Mouse (Mus musculus) liver, adult 2 months (tissue): ENCODE measurements at regions not wholly inside any gene's neighbourhood (a gene's known extent, or its start where the extent isn't known, plus 50 kb on each side); places are given as distances from the start of the nearest gene placed in this dataset.

Experiments
- DNase-seq: peaks from one replicate; pipeline ENCODE4 v3.0.0-alpha.2; 2011; ENCODE audit warnings: low read depth, low spot score; ENCODE audit errors: extremely low read depth
- H3K27ac ChIP-seq: fragments of 200-500 bp; replicated peaks from 2 replicates; pipeline ENCODE4 v1.5.1; 2012; ENCODE audit warnings: low read depth, mild to moderate bottlenecking, control low read depth, inconsistent platforms, low read length; ENCODE audit not compliant: insufficient read depth
- H3K27me3 ChIP-seq: fragments of 200-500 bp; 2 replicates; pipeline ENCODE4 v1.6.1; 2012; ENCODE audit warnings: mild to moderate bottlenecking, moderate library complexity, low read length, inconsistent platforms; ENCODE audit not compliant: control insufficient read depth, insufficient read depth
- H3K36me3 ChIP-seq: fragments of 200-500 bp; 2 replicates; pipeline ENCODE4 v1.6.1; 2012; ENCODE audit warnings: low read length, inconsistent platforms; ENCODE audit not compliant: control insufficient read depth, insufficient read depth
- H3K4me1 ChIP-seq: fragments of 200-500 bp; 2 replicates; pipeline ENCODE4 v1.6.1; 2011; ENCODE audit warnings: low read length; ENCODE audit not compliant: control insufficient read depth, insufficient read depth
- H3K4me3 ChIP-seq: fragments of 200-500 bp; 2 replicates; pipeline ENCODE4 v1.5.1; 2011; ENCODE audit warnings: low read depth, mild to moderate bottlenecking, control low read depth, low read length, moderate library complexity; ENCODE audit not compliant: insufficient read depth
- H3K79me2 ChIP-seq: fragments of 200-500 bp; 2 replicates; pipeline ENCODE4 v1.6.1; 2012; ENCODE audit warnings: inconsistent platforms, mild to moderate bottlenecking, low read length, moderate library complexity; ENCODE audit not compliant: control insufficient read depth, insufficient read depth
- H3K9ac ChIP-seq: fragments of 200-500 bp; 2 replicates; pipeline ENCODE4 v1.6.1; 2012; ENCODE audit warnings: low read depth, mild to moderate bottlenecking, control low read depth, inconsistent platforms, low read length
- CTCF ChIP-seq: fragments of 200-500 bp; IDR thresholded peaks from 2 replicates; pipeline ENCODE4 v1.5.1; 2011; ENCODE audit warnings: low read depth, low read length, control low read depth
- POLR2A ChIP-seq: fragments of 200-500 bp; IDR thresholded peaks from 2 replicates; pipeline ENCODE4 v1.6.1; 2011; ENCODE audit warnings: low read length, control low read depth; ENCODE audit not compliant: insufficient read depth; ENCODE audit errors: extremely low read depth
- WGBS: fragments of 180-500 bp; shearing (Covaris S2); methylation state at CpG from one replicate; pipeline ENCODE4 v1.1.7; 2018; 5-methylcytosine and 5-hydroxymethylcytosine counted together

DNA sequence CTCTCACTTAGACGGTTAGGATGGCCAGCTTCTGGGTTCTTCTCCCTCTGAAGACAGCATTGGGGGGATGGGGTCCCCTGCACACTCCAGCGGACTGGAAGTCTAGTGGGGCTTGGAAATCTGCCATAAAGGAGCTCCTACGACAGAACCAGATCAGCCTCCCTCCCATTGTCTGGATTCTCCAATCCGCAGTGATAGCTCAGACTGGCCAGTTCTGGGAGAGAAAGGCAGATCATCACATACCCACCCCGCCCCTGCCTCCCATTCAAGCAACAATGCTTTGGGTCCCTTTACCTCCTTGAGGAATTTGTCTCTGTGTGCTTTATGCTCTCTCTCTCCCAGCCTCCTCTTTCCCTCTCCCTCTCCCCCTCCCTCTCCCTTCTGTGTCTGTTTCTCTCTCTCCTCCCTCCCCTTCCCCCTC lies 292.5 kb downstream of the Pdcd6ip start:
- no peaks in the 10 kb centered on the region for H3K36me3 ChIP-seq
- WGBS: 40% methylated on average over 5 of the region's 5 CpGs

DNA sequence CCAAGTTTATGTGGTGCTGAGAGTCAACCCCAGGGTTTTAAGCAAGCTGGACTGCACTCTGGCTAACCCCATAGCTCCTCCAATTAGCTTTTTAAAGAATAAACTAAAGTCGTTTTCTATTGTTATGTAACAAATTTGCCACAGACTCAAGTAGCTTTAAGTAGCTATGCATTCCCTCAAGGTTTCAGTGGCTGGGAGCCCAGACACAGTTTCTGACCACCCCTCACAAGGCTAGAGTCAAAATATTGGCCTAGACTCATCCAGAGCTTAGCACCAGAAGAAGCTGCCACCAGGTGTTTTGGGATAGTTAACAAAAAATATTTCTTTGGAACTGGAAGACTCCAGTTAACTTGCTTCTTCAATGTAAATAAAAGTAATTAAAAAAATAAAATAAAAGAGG lies 293.4 kb downstream of the Pdcd6ip start:
- Histone ChIP-seq H3K9ac (no peak overlapping the region), H3K36me3 (no peaks in the 10 kb centered on the region), H3K27ac (no peak overlapping the region), H3K4me1 (no peaks in the 10 kb centered on the region), H3K79me2 (no peaks in the 10 kb centered on the region), H3K27me3 (no peaks in the 10 kb centered on the region; the same call in 1 of the 2 replicates), H3K4me3 (no peak overlapping the region)
- 54% methylated on average over 1 of the region's 1 CpGs for WGBS
- no peak for DNase-seq
- TF ChIP-seq CTCF (no peak), POLR2A (no peak)

More for the DNA sequence above, 292.5 kb downstream of the Pdcd6ip start:
- Histone ChIP-seq H3K27ac (no peak overlapping the region), H3K27me3 (no peaks in the 10 kb centered on the region), H3K4me3 (no peak overlapping the region), H3K9ac (no peak overlapping the region), H3K79me2 (no peaks in the 10 kb centered on the region), H3K4me1 (no peaks in the 10 kb centered on the region)
- no peak for DNase-seq
- TF ChIP-seq POLR2A (no peak), CTCF (no peak)

DNA sequence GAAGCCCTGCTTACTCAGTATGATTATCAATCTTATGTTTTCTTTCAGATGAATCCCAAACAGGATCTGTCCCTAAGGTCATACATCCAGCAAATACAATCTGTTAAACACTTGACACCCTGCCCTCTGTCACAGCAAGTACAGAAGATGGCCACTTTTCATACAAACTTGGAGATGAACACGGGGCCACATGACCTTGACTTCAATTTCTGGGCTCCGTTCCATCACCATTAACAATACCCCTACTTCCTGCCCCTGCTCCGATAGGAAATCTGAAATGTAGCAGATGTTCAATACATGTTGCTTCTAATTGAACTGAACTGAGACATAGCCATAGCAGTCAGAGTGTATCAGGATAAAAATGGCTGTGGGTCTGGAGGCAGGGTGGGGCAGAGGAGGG lies 294.2 kb downstream of the Pdcd6ip start:
- Histone ChIP-seq H3K9ac (no peak overlapping the region), H3K27me3 (no peaks in the 10 kb centered on the region; the same call in 1 of the 2 replicates), H3K27ac (no peak overlapping the region), H3K79me2 (no peaks in the 10 kb centered on the region), H3K4me1 (no peaks in the 10 kb centered on the region), H3K4me3 (no peak overlapping the region), H3K36me3 (no peaks in the 10 kb centered on the region)
- TF ChIP-seq CTCF (no peak), POLR2A (no peak)
- 72% methylated on average over 3 of the region's 3 CpGs for WGBS
- no peak for DNase-seq

DNA sequence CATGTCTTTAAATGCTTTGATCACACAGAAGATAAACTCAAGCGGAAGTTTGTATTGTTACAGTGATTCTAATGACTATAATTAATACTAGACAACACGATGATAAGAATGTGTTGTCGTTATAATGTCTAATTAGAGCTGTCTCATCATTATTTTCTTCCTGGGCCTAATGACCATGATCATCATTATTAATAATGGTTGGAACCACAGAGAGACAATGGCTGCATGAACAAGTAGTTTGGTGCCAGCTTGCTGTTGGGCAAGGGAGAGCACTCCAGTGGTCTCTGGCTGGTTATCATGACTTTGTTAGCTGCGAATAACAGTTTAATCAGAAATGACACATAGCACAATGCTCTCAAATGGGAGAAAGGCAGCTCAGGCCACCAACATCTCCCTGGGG lies 296.4 kb downstream of the Pdcd6ip start:
- Histone ChIP-seq H3K79me2 (no peaks in the 10 kb centered on the region), H3K4me3 (no peak overlapping the region), H3K27ac (no peak overlapping the region), H3K27me3 (no peaks in the 10 kb centered on the region; the same call in 1 of the 2 replicates), H3K9ac (no peak overlapping the region), H3K36me3 (no peaks in the 10 kb centered on the region), H3K4me1 (no peaks in the 10 kb centered on the region)
- no peak for DNase-seq
- TF ChIP-seq CTCF (no peak), POLR2A (no peak)
- WGBS: 77% methylated on average over 4 of the region's 4 CpGs

DNA sequence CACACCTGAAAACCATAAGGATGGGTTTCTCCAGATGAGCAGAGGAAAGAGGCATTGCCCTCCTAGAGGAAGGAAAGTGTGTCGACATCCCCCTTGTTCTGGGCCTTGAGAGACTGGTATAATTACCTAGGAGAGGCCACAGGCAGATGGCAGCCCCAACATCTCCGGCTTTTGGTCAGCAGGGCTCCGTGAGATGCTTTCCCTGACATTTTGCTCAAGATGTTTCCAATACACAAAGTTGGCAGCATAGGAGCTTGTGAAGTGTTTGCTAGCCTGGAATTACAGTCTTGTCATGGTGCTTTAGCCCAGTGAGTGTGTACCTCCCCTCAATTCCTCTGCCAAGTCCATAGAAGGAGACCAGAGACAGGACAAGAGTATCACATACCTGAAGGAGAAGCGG lies 299.5 kb downstream of the Pdcd6ip start:
- Histone ChIP-seq H3K27me3 (no peaks in the 10 kb centered on the region; the same call in 1 of the 2 replicates), H3K27ac (no peak overlapping the region), H3K4me1 (no peaks in the 10 kb centered on the region), H3K4me3 (no peak overlapping the region), H3K9ac (no peak overlapping the region), H3K79me2 (no peaks in the 10 kb centered on the region), H3K36me3 (no peaks in the 10 kb centered on the region)
- no peak for TF ChIP-seq CTCF
- no peak for TF ChIP-seq POLR2A
- DNase-seq: no peak
- WGBS: 78% methylated on average over 4 of the region's 4 CpGs

DNA sequence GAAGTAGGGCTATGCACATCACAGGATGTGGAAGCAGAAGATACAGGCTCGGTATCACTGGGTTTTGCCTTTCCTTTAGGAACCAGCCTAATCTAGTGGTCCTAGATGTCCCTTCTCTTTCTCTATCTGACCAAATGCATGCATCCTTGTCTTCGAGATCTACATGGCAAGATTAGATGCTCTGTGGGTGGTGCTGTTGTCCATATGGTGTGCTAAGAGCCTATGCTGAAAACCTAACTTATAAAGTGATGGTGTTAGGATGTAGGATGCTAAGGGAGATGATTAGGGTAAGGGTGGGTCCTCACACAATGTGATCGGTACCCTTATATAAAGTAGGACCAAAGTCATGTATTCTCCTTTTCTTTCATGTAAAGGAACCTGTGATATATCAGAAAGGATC lies 313.7 kb downstream of the Pdcd6ip start:
- H3K4me3 ChIP-seq: no peak overlapping the region

More for the DNA sequence above, 313.7 kb downstream of the Pdcd6ip start:
- 65% methylated on average over 3 of the region's 3 CpGs for WGBS
- no peak for DNase-seq
- H3K27me3 ChIP-seq: no peaks in the 10 kb centered on the region
- no peaks in the 10 kb centered on the region for H3K36me3 ChIP-seq
- H3K79me2 ChIP-seq: no peaks in the 10 kb centered on the region
- no peaks in the 10 kb centered on the region for H3K4me1 ChIP-seq
- H3K9ac ChIP-seq: no peak overlapping the region
- no peak overlapping the region for H3K27ac ChIP-seq
- TF ChIP-seq CTCF (no peak), POLR2A (no peak)
